ENCODE assay signal across 11 mouse cellular contexts in the genomic region with DNA sequence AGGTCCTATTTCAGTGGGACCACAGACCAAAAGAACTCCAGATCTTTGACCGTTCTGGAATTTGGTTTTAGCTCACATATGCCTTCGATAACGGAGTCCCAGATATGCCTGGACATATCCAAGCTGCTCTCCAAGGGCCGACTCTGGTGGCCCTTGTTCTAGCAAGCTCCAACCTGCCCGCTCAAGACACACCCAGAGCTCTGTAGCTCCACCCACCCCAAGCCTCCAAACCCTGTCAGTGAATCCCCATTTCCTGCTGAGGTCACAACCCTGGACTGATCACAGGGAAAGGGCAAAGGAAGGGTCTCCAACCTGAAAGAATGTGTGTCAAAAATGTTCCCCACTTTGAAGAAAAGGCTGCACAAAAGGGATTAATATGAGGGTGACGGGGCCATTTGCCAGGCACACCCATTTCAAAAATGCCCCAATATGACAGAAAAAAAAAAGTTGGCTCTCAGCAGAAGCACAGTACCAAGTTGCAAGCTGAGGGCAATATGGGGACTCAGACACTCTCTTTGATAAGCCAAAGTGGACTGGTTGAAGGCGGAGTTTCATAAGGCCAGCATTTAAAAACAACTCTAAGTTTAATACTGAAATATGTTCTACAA. TPM values are rescaled to one million over a fixed set of nuclear protein-coding genes. Genes with fewer than 3 reads are reported as not detected.
DNase-seq lines count a peak whose midpoint lies in the region; ATAC-seq and TF ChIP-seq lines count a peak whose summit lies in the region.
"Had no signal": no experiment of that assay in that cellular context is flagged by ENCODE, and none has a peak within 500 bp of the region (broad histone marks: within the 10 kb centered on the region; RNA-seq: fewer than 3 reads in every experiment).

No protein-coding gene starts in this region.

- H3K27me3 ChIP-seq in megakaryocyte, embryonic 14.5 days (replicated peaks) = no peaks in the 10 kb centered on the region
- H3K27me3 ChIP-seq in liver, embryonic 11.5 days (replicated peaks; ENCODE audit: control insufficient read depth, insufficient read depth, low read length) = no peaks in the 10 kb centered on the region
- H3K27me3 ChIP-seq in stomach, postnatal 0 days (ENCODE audit: control insufficient read depth, insufficient read depth, low read length) = no peaks in the 10 kb centered on the region

- H3K9ac ChIP-seq in liver, embryonic 11.5 days (ENCODE audit: low read depth, low read length) = peak overlapping the region; percentile 73
- no peak overlapping the region for H3K9ac ChIP-seq in stomach, postnatal 0 days (ENCODE audit: low read length)

- peak overlapping the region; percentile 78 for H3K4me2 ChIP-seq in liver, embryonic 11.5 days
- H3K4me2 ChIP-seq in stomach, postnatal 0 days (replicated peaks; ENCODE audit: low read depth) = 0 out of 2 replicates have a peak overlapping the region, but pooled peaks have one; percentile 12

- H3K36me3 ChIP-seq in megakaryocyte, embryonic 14.5 days (replicated peaks; ENCODE audit: low read length) = peaks cover 54% of the 10 kb centered on the region
- H3K36me3 ChIP-seq in liver, embryonic 11.5 days (ENCODE audit: control insufficient read depth, insufficient read depth, low read length) = 0 out of 2 replicates have a peak, but pooled peaks cover 2% of the 10 kb centered on the region
- H3K36me3 ChIP-seq in stomach, postnatal 0 days (ENCODE audit: control insufficient read depth, insufficient read depth, low read length) = no peaks in the 10 kb centered on the region

- H3K4me3 ChIP-seq in gastrocnemius, adult 2 months = no peak overlapping the region
- H3K4me3 ChIP-seq in megakaryocyte, embryonic 14.5 days (replicated peaks) = peak overlapping the region; percentile 77
- peak overlapping the region; percentile 30; the same call in 1 of the 2 replicates for H3K4me3 ChIP-seq in liver, embryonic 11.5 days (ENCODE audit: low read depth, low read length)
- no peak overlapping the region for H3K4me3 ChIP-seq in stomach, postnatal 0 days (ENCODE audit: low read depth, low read length)

- intact Hi-C loops in gastrocnemius, adult 2 months (cut with DNase I) = no loop called here
- intact Hi-C loops in gastrocnemius, postnatal 14 days (cut with DNase I; ENCODE audit: low total_unique reads) = no loop called here
- intact Hi-C loops in left cerebral cortex, postnatal 10 days (cut with DNase I) = no loop called here

- peaks cover 80% of the 10 kb centered on the region for H3K4me1 ChIP-seq in megakaryocyte, embryonic 14.5 days
- peaks cover 78% of the 10 kb centered on the region for H3K4me1 ChIP-seq in liver, embryonic 11.5 days (replicated peaks; ENCODE audit: control insufficient read depth, insufficient read depth, low read length)
- H3K4me1 ChIP-seq in stomach, postnatal 0 days (replicated peaks; ENCODE audit: control insufficient read depth, insufficient read depth) = peaks cover 11% of the 10 kb centered on the region

- DNase-seq in gastrocnemius, adult 2 months = no peak
- no peak for DNase-seq in gastrocnemius, postnatal 14 days
- DNase-seq in liver, embryonic 11.5 days (ENCODE audit: low spot score) = no peak
- DNase-seq in stomach, postnatal 0 days (ENCODE audit: low spot score) = peak; percentile 65
- no peak for DNase-seq in thymus, postnatal 0 days (ENCODE audit: low spot score)
- DNase-seq in left cerebral cortex, postnatal 10 days (ENCODE audit: extremely low spot score in 1 of 2, low spot score in 2 of 2) = no peak
- DNase-seq: left cerebral cortex, postnatal 4 days; right cerebral cortex, adult 18-20 months had no signal

- no peak for TF ChIP-seq EP300 in stomach, postnatal 0 days (optimal IDR thresholded peaks at IDR 0.05)

- no peaks in the 10 kb centered on the region for H3K9me3 ChIP-seq in megakaryocyte, embryonic 14.5 days
- H3K9me3 ChIP-seq in liver, embryonic 11.5 days (ENCODE audit: control insufficient read depth, low read length) = no peaks in the 10 kb centered on the region
- no peaks in the 10 kb centered on the region for H3K9me3 ChIP-seq in stomach, postnatal 0 days (ENCODE audit: control insufficient read depth, low read length)

- ATAC-seq in megakaryocyte, adult 5-6 weeks (ENCODE audit: poor library complexity, severe bottlenecking) = no peak
- peak; percentile 71 for ATAC-seq in liver, embryonic 11.5 days (replicated peaks; ENCODE audit: low FRiP score)
- peak; percentile 71 for ATAC-seq in stomach, postnatal 0 days (ENCODE audit: low FRiP score, low TSS enrichment)
- ATAC-seq: hindbrain, embryonic 16.5 days had no signal

- 55% methylated on average over 7 of the region's 7 CpGs for WGBS in liver, embryonic 11.5 days
- WGBS in stomach, postnatal 0 days = 51% methylated on average over 7 of the region's 7 CpGs

- H3K27ac ChIP-seq in gastrocnemius, adult 2 months = 0 out of 2 replicates have a peak overlapping the region, but pooled peaks have one; percentile 20
- H3K27ac ChIP-seq in liver, embryonic 11.5 days (ENCODE audit: low read depth, low read length) = peak overlapping the region; percentile 100
- H3K27ac ChIP-seq in stomach, postnatal 0 days (replicated peaks) = peak overlapping the region; percentile 64

- no peak for TF ChIP-seq CTCF in gastrocnemius, adult 2 months (IDR thresholded peaks at IDR 0.05)
- TF ChIP-seq CTCF in stomach, postnatal 0 days (IDR thresholded peaks at IDR 0.05; ENCODE audit: low read depth) = no peak

RNA-seq across cellular contexts. Expression of a gene that starts 15.4 kb away (rescaled TPM):
- total RNA-seq in gastrocnemius, adult 2 months (2021) = 10 to 100 TPM; 10.2 to 11.9 TPM
- 10 to 100 TPM; 10.8 to 11.2 TPM for total RNA-seq in gastrocnemius, postnatal 14 days (2021)
- 9.8 and 10.1 TPM in 2 replicates for polyA plus RNA-seq in megakaryocyte, embryonic 14.5 days (2012; ENCODE audit: insufficient read depth, low replicate concordance)
- total RNA-seq in megakaryocyte, adult 5-6 weeks (2015) = 24.6 and 27.0 TPM in 2 replicates
- 17.0 and 25.0 TPM in 2 replicates for total RNA-seq in megakaryocyte, adult 5-6 weeks (2017)
- polyA plus RNA-seq in liver, embryonic 11.5 days (2014; fragmentation: Nextera tagmentation; extraction: Ambion mirVana) = 12.6 and 13.4 TPM in 2 replicates
- 4.0 and 4.1 TPM in 2 replicates for polyA plus RNA-seq in stomach, postnatal 0 days (2015; fragmentation: Nextera tagmentation; extraction: Ambion mirVana)
- 5.1 and 6.3 TPM in 2 replicates for polyA plus RNA-seq in thymus, postnatal 0 days (2015; fragmentation: Nextera tagmentation; extraction: Ambion mirVana)
- total RNA-seq in left cerebral cortex, postnatal 10 days (2021) = 10 to 100 TPM; 12.3 to 13.5 TPM

RNA-seq across cellular contexts. Expression of a gene that starts 55.0 kb away (rescaled TPM):
- under 1 TPM; 0.10 to 0.17 TPM for total RNA-seq in gastrocnemius, adult 2 months (2021)
- under 1 TPM; 0.23 to 0.24 TPM for total RNA-seq in gastrocnemius, postnatal 14 days (2021)
- polyA plus RNA-seq in megakaryocyte, embryonic 14.5 days (2012; ENCODE audit: insufficient read depth, low replicate concordance) = 0.04 TPM in 1 of 2 replicates, not detected in the other
- total RNA-seq in megakaryocyte, adult 5-6 weeks (2015) = 0.32 and 0.65 TPM in 2 replicates
- total RNA-seq in megakaryocyte, adult 5-6 weeks (2017) = 0.16 and 0.73 TPM in 2 replicates
- 0.27 and 0.53 TPM in 2 replicates for polyA plus RNA-seq in liver, embryonic 11.5 days (2014; fragmentation: Nextera tagmentation; extraction: Ambion mirVana)
- polyA plus RNA-seq in stomach, postnatal 0 days (2015; fragmentation: Nextera tagmentation; extraction: Ambion mirVana) = 0.48 and 0.49 TPM in 2 replicates
- polyA plus RNA-seq in thymus, postnatal 0 days (2015; fragmentation: Nextera tagmentation; extraction: Ambion mirVana) = 0.18 and 0.22 TPM in 2 replicates
- total RNA-seq in left cerebral cortex, postnatal 10 days (2021) = 1 to 10 TPM; 7.0 to 8.5 TPM

Comparison
In these comparisons a context has a peak if more than half of its experiments do, and no peak if none do; other contexts are left out.
1. H3K27ac ChIP-seq: peak in every context shown above with its lines; median percentile 100 in liver, embryonic 11.5 days; 64 in stomach, postnatal 0 days; 20 in gastrocnemius, adult 2 months.
2. H3K4me3 ChIP-seq: peak in megakaryocyte, embryonic 14.5 days (single experiment) and liver, embryonic 11.5 days (single experiment); none in gastrocnemius, adult 2 months (single experiment) and stomach, postnatal 0 days (single experiment).
3. RNA of a gene that starts 55.0 kb away (total RNA-seq): 7.0 to 8.5 TPM in left cerebral cortex, postnatal 10 days; 0.16 to 0.73 TPM in megakaryocyte, adult 5-6 weeks, 0.23 to 0.24 TPM in gastrocnemius, postnatal 14 days and 0.10 to 0.17 TPM in gastrocnemius, adult 2 months; every median in the first group is over 4 times any median in the second.